Mouse (Mus musculus): ENCODE measurements around the gene Rps21. TPM values are rescaled to one million over a fixed set of nuclear protein-coding genes. Genes with fewer than 3 reads are reported as not detected.
"Not testable (repeated sequence)": the region's sequence is repeated elsewhere in the genome, so short reads cannot be mapped to it uniquely, and the experiment has no call there.

Gene Rps21
- polyA plus RNA-seq, 1 experiment from 2014 or later: 848 TPM

DNA sequence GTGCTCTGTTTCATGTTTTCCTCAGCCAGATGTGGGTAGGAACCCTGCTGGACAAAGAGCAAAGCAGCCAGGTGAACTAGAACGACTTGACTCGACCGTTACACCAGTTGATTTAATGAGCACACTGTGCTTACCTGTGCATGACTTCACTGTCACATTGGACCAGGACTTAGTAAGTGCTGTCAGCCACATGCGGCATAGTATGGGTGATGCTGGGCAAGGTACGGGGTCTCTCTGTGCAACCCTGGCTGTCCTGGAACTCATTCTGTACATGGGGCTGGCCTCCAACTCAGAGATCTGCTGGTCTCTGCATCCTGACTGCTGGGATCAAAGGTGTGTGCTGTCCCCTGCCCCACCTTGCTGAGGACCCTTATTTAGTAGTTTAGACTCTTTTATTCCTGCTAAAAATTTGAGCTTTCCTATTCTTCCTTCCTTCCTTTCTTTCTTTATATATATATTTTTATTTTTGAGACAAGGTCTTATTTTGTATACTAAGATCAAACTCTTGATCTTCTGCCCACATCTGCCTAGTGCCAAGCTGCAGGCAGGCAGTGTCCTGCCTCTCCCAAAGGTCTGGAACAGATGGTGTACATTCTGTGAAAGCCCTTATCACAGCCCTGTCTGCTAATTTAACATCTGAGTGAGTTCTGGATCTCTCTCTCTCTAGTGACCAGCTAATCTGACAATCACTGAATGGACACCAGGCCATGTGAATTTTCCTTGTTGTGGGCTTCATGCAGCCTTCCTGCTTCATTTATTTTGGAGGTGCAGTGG, 2.6 kb upstream of the Rps21 start:
- no peak for ATAC-seq (replicated peaks; ENCODE audit: low FRiP score, low read depth)

DNA sequence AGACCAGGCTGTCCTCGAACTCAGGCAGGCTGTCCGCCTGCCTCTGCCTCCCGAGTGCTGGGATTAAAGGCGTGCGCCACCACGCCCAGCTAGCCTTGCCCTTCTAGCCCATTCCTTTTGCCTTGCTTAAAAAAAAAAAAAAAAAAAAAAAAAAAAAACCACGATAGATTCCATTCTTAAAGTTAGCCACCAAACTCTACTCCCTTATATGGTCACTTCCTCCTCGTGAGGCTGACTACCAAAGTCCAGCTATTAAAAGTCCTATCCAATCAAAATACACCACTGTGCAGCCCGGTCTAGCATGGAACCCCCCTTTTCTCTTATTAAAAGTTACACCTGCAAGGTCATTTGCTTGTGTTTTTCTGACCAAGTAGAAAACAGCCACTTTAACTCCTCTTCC, 1.5 kb upstream of the Rps21 start:
- ATAC-seq (replicated peaks; ENCODE audit: low FRiP score, low read depth) (no peak), DNase-seq (ENCODE audit: low spot score) (peak; percentile 36)
- TF ChIP-seq CTCF (IDR thresholded peaks at IDR 0.05; ENCODE audit: low read depth): no peak
- Histone ChIP-seq H3K4me1 (replicated peaks; ENCODE audit: insufficient read depth, low read length) (no peaks in the 10 kb centered on the region; the same call in 1 of the 2 replicates), H3K9me3 (replicated peaks; ENCODE audit: low read length) (no peaks in the 10 kb centered on the region), H3K27ac (no peak overlapping the region), H3K4me2 (ENCODE audit: low read length) (no peak overlapping the region), H3K4me3 (replicated peaks; ENCODE audit: low read depth, low read length) (no peak overlapping the region), H3K36me3 (ENCODE audit: insufficient read depth, low read length) (peaks cover 7% of the 10 kb centered on the region; the same call in 1 of the 2 replicates), H3K27me3 (ENCODE audit: insufficient read depth, low read length) (no peaks in the 10 kb centered on the region), H3K9ac (ENCODE audit: low read depth, low read length) (no peak overlapping the region)
- WGBS: 72% methylated on average over 9 of the region's 9 CpGs

More for the DNA sequence above, 2.6 kb upstream of the Rps21 start:
- Histone ChIP-seq H3K36me3 (ENCODE audit: insufficient read depth, low read length) (peaks cover 4% of the 10 kb centered on the region; the same call in 1 of the 2 replicates), H3K4me2 (ENCODE audit: low read length) (no peak overlapping the region), H3K9me3 (replicated peaks; ENCODE audit: low read length) (no peaks in the 10 kb centered on the region), H3K4me3 (replicated peaks; ENCODE audit: low read depth, low read length) (no peak overlapping the region), H3K27ac (no peak overlapping the region), H3K4me1 (replicated peaks; ENCODE audit: insufficient read depth, low read length) (no peaks in the 10 kb centered on the region; the same call in 1 of the 2 replicates), H3K27me3 (ENCODE audit: insufficient read depth, low read length) (no peaks in the 10 kb centered on the region), H3K9ac (ENCODE audit: low read depth, low read length) (no peak overlapping the region)
- WGBS: 74% methylated on average over 5 of the region's 5 CpGs
- TF ChIP-seq CTCF (IDR thresholded peaks at IDR 0.05; ENCODE audit: low read depth): no peak
- no peak for DNase-seq (ENCODE audit: low spot score)

DNA sequence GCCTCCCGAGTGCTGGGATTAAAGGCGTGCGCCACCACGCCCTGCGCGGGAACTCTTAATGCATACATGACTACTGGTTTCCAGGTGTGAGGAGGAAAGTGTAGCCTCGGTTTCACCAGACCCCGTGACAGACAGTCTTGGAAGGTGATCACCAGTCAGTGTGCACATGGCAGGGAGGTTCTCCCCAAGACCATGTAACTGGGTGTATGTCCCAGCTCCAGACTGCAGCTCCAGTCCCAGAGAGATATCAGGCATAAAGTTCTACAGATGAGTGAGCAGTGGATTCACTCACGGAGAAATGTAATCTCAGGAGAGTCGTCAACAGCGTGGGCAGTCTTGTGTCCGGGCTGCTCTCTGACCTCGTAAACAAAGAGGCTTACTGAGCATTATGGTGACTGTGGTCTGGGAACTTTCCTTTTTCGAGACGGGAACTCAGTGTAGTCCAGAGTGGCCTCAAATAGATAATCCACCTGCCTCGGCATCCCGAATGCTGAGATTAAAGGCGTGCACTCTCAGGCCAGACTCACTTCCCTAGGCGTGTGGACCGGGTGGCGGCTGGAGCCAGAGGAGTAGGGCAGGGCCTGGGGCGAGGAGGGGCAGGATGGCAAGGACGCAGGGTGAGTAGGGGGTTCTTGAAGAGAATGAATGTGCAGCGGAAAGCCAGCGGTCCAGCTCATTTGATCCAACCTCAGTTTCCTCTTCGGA, 729 bp upstream of the Rps21 start:
- no peak for TF ChIP-seq CTCF (IDR thresholded peaks at IDR 0.05; ENCODE audit: low read depth)
- Histone ChIP-seq H3K4me3 (replicated peaks; ENCODE audit: low read depth, low read length) (peak overlapping the region; percentile 90), H3K36me3 (ENCODE audit: insufficient read depth, low read length) (peaks cover 12% of the 10 kb centered on the region), H3K9ac (ENCODE audit: low read depth, low read length) (peak overlapping the region; percentile 64), H3K27me3 (ENCODE audit: insufficient read depth, low read length) (no peaks in the 10 kb centered on the region), H3K4me1 (replicated peaks; ENCODE audit: insufficient read depth, low read length) (no peaks in the 10 kb centered on the region; the same call in 1 of the 2 replicates), H3K4me2 (ENCODE audit: low read length) (peak overlapping the region; percentile 64), H3K27ac (peak overlapping the region; percentile 91), H3K9me3 (replicated peaks; ENCODE audit: low read length) (no peaks in the 10 kb centered on the region)
- DNase-seq (ENCODE audit: low spot score) (no peak), ATAC-seq (replicated peaks; ENCODE audit: low FRiP score, low read depth) (peak; percentile 44)
- WGBS: 23% methylated on average over 26 of the region's 26 CpGs

DNA sequence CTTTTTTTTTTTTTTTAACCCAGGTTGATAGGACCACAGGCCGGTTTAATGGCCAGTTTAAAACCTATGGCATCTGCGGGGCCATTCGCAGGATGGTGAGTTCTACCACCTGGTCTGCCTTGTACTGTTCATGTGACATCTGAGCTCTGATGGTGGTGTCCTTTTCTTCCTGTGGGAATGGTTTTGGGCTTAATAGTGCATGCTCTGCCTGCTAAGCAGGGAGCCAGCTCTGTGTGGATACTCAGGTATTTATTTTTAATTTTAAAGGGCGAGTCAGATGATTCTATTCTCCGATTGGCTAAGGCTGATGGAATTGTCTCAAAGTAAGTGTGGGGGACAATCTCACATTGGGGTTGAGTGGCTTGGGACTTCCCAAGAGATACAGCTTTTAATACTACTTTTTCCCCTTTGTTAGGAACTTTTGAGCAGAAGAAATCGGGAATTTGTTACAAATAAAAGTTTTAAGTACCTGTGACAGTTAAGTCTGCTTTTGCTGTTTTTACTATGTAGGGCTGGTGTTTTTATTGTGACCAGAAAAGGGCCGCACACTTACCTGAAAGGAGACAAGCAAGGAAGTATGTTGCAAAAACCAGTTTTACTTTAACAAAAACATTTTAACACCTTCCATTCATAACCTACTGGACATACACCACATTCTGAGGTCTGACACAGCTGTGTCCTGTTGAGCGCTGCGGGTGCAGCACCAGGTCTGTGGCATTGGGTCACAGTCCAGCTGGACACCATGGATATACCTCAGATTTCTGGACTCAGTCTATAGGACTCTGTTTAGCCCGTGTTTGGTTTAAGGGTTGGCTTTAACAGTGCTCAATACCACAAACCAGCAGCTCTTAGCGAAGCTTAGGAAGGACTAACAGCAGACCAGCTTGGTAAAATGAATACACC, 1.0 kb downstream of the Rps21 start:
- no peaks in the 10 kb centered on the region for H3K9me3 ChIP-seq (replicated peaks; ENCODE audit: low read length)
- no peaks in the 10 kb centered on the region for H3K27me3 ChIP-seq (ENCODE audit: insufficient read depth, low read length)
- 47% methylated on average over 11 of the region's 11 CpGs for WGBS
- peak overlapping the region; percentile 92; the same call in 1 of the 2 replicates for H3K27ac ChIP-seq
- no peaks in the 10 kb centered on the region; the same call in 1 of the 2 replicates for H3K4me1 ChIP-seq (replicated peaks; ENCODE audit: insufficient read depth, low read length)
- H3K9ac ChIP-seq (ENCODE audit: low read depth, low read length): peak overlapping the region; percentile 95
- H3K36me3 ChIP-seq (ENCODE audit: insufficient read depth, low read length): peaks cover 14% of the 10 kb centered on the region
- peak overlapping the region; percentile 81 for H3K4me2 ChIP-seq (ENCODE audit: low read length)
- no peak for DNase-seq (ENCODE audit: low spot score)
- H3K4me3 ChIP-seq (replicated peaks; ENCODE audit: low read depth, low read length): peak overlapping the region; percentile 90
- ATAC-seq (replicated peaks; ENCODE audit: low FRiP score, low read depth): no peak
- no peak for TF ChIP-seq CTCF (IDR thresholded peaks at IDR 0.05; ENCODE audit: low read depth)

DNA sequence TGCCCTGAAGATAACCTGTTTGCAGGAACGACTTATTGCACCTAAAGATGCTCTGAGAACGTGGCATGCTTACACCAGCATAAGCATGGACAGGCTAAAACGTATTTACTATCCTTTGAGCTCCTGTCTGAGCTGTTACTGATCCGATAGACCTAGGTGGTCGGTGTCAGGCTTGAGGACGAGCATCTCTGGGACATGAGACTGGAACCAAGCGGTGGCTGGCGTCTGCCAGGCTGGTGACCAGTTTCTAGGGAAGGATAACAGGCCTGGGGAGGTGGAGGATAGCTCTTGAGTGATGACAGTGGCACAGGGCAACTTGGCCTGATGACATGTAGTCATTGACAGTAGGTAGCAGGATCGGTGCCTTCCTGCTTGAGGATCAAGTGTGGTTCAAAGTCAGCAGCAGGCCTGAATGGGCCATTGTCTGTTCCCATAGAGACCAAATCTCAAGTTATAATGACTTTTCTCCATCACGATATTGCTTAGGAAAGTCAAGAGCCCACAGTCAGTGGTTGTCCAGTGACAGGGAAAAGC, 1.8 kb downstream of the Rps21 start:
- H3K4me3 ChIP-seq (replicated peaks; ENCODE audit: low read depth, low read length); H3K9me3 ChIP-seq (replicated peaks; ENCODE audit: low read length); H3K27me3 ChIP-seq (ENCODE audit: insufficient read depth, low read length); H3K4me1 ChIP-seq (replicated peaks; ENCODE audit: insufficient read depth, low read length); H3K4me2 ChIP-seq (ENCODE audit: low read length); H3K27ac ChIP-seq; DNase-seq (ENCODE audit: low spot score); ATAC-seq (replicated peaks; ENCODE audit: low FRiP score, low read depth); H3K9ac ChIP-seq (ENCODE audit: low read depth, low read length): not testable (repeated sequence)
- 82% methylated on average over 10 of the region's 10 CpGs for WGBS
- peaks cover 17% of the 10 kb centered on the region for H3K36me3 ChIP-seq (ENCODE audit: insufficient read depth, low read length)

DNA sequence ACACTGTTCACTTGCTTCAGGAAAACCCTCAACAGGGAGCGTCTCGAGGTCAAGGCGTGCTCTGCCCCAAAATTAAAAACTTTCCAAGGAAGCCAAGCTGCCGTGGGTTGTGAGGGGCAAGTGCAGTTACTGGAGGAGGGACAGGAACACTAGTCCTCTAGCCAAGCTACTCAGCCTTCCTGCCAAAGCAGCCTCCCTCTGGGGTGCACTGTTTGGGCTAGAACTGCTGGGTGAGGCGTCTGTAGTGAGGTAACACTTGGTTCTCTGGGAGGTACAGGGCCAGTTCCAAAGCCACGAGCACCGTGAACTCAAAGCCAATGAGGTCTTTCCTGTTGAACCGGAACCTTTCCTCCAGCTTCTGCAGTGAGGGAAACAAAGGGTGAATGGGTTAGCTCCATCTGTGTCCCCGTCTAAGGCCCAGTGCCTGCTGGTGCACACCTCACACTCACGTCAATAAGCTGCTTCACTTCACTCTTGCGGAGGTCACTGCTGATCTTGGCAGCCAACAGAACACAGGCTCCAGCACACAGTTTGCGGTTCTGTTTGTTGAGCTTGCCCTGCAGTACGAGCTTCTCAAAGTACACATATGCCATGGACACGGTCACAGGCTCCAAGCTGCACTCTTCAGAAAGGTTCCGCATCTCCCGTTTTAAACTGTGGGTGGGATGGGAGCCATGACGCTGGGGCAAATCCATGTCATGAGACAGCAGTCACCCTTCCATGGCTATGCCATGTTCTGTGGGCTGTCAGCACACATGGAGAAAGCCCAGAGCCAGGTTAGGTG, 2.8 kb downstream of the Rps21 start:
- not testable (repeated sequence) for H3K4me3 ChIP-seq (replicated peaks; ENCODE audit: low read depth, low read length); H3K27ac ChIP-seq; H3K27me3 ChIP-seq (ENCODE audit: insufficient read depth, low read length); H3K9me3 ChIP-seq (replicated peaks; ENCODE audit: low read length); H3K9ac ChIP-seq (ENCODE audit: low read depth, low read length); DNase-seq (ENCODE audit: low spot score); H3K4me1 ChIP-seq (replicated peaks; ENCODE audit: insufficient read depth, low read length); H3K4me2 ChIP-seq (ENCODE audit: low read length); ATAC-seq (replicated peaks; ENCODE audit: low FRiP score, low read depth)
- peaks cover 20% of the 10 kb centered on the region for H3K36me3 ChIP-seq (ENCODE audit: insufficient read depth, low read length)
- WGBS: 62% methylated on average over 17 of the region's 17 CpGs
